Mouse (Mus musculus): Measurements from ENCODE around the gene Hdgfl2.

GRCm38 (mm10) chr17:56054938-56055337 lies 24.5 kb upstream of the Hdgfl2 start:
- TF ChIP-seq CTCF (IDR thresholded peaks at IDR 0.05; ENCODE audit: low read depth, low read length): no peak
- TF ChIP-seq POLR2AphosphoS5 (IDR thresholded peaks at IDR 0.05; ENCODE audit: insufficient replicate concordance, low read depth, low read length): no peak
- TF ChIP-seq GATA1 (IDR thresholded peaks at IDR 0.05; ENCODE audit: borderline replicate concordance, low read length): no peak
- no peak for TF ChIP-seq TAL1 (conservative IDR thresholded peaks at IDR 0.05; ENCODE audit: low read depth, low read length)

All from G1E (cell line).